Mouse (Mus musculus): ENCODE results near the gene Tmem52.
A peak's percentile ranks its signal among the peaks of the same experiment; 100 is the strongest.
"Not testable (repeated sequence)": the region's sequence is repeated elsewhere in the genome, so short reads cannot be mapped to it uniquely, and the experiment has no call there.

Gene Tmem52

GRCm38 (mm10) chr4:155472716-155473290 is 3.9 kb downstream of the Tmem52 start:
- no peak for DNase-seq (ENCODE audit: low read depth, low spot score)

- no peak for DNase-seq (ENCODE audit: low read depth, low spot score)
Observed at GRCm38 (mm10) chr4:155473319-155473718, 4.4 kb downstream of the Tmem52 start.

GRCm38 (mm10) chr4:155473796-155474195 is 4.9 kb downstream of the Tmem52 start:
- not testable (repeated sequence) for DNase-seq (ENCODE audit: low read depth, low spot score)

GRCm38 (mm10) chr4:155481381-155482124 is 12.6 kb downstream of the Tmem52 start:
- DNase-seq (ENCODE audit: low read depth, low spot score), result peak; percentile 83

DNA sequence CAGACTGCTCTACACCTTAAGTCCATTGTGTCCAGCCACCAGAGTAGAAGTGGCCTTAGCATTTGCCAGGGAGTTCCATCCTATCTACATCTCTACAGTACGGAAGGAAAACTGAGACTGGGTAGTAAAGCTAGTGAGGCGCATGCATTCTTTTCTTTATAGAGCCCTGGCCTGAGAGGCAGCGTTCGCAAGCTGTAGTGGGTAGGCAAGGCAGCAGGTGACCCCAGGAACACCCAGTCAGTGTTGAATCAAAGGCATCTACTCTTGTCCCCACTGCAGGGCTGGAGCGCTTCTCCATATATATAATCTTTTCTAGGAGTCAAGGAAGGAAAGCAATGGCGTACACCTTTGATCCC is 13.2 kb downstream of the Tmem52 start:
- DNase-seq (ENCODE audit: low read depth, low spot score), result no peak

- no peak for DNase-seq (ENCODE audit: low read depth, low spot score)
Observed at GRCm38 (mm10) chr4:155482733-155483540, 14.0 kb downstream of the Tmem52 start.

DNA sequence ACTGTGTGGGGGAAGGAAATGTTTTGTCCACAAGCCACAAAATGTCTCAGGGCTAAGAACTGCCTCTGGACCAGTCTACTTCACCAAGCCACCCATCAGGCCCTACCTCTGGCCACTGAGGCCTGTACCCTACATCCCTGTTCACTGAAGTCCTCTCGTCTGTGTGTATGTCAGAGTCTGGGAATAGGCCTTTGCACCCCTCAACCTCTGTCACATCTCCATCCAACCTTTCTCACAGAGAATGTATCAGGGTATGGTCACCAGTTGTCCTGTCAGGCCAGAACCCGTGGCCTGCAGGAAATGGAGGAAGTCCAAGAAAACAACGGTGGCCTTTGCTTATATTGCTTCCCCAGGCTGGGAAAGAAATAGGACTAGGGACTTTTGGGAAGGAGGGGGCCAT is 16.6 kb downstream of the Tmem52 start:
- no peak for DNase-seq (ENCODE audit: low read depth, low spot score)

GRCm38 (mm10) chr4:155487746-155488145 is 18.8 kb downstream of the Tmem52 start:
- no peak for DNase-seq (ENCODE audit: low read depth, low spot score)

DNA sequence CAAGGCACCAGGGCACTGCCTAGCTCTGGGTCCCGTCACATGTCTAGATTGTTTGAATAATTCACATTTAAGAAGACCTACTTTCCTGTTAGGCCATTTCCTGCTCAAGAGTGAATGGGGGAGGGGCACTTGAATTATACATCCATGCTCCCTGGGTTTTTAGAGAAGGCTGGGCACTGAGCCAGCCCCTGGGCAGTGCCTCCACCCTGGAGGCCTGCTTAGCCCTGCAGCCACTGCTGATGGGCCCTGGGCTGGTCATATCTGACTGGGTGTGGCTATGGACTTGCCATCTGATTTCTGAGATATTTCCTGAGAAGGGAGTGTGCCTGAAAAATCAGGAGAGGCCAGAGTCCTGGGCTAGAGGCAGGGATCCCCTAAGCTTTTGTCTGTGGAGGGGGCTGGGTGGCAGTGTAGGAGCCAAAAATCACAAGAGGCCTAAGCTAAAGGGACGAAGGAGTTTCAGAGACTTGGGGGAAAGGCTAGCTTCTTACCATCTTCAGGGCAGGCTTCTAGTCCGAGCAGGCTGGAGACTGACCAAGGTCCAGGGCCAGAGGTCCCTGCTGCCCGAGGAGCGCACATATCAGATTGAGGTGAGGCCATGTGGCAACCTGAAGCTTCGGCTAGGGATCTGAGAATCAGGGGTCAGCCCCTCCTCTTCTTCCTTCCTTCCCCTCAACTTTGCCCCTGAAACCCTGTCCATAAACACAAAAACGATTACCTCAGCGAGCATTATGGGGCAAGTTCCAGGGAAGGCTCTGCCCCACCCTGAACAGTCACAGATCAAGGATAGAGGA is 19.5 kb downstream of the Tmem52 start:
- DNase-seq (ENCODE audit: low read depth, low spot score), result no peak

DNA sequence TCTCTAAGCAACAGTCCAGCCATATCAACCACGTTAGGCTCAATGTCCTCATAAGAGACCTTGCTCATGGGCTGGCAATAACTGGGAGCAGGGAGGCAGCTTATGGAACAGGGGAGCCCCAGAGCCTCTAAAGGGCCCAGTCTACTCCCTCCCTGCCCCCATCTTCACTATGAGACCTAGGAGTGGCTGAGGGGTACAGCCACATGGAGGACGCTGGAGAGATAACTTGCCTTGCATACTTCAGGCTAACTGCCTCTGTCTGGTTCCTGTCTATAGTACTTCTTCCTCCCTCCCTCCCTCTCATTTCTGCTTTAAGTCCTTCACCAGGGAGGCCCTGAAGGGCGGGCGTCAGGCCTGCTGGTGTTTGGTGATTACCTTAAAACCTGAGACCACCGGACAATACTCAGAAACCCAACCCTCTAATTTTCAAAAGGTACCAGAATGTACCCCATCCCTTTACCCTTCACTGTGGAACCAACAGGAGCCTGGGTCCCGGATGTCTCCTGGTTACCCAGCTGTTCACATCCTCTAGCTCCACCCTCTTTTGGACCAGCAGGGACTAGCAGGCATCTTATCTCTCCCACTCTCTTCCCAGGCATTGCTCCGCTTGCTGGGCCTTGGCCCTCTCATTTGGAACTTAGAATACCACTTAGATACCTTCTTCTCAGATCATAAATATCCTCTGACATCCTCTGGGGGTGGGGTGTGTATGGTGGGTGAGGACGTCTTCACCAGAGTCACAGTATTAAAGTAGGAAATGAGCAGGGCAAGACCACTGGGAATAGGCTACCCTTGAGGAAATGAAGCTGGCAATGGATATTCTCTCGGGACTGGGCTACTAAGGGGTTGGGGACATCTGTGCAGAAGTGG is 20.4 kb downstream of the Tmem52 start:
- DNase-seq (ENCODE audit: low read depth, low spot score), result no peak

GRCm38 (mm10) chr4:155490456-155490855 is 21.5 kb downstream of the Tmem52 start:
- no peak for DNase-seq (ENCODE audit: low read depth, low spot score)

GRCm38 (mm10) chr4:155490990-155491504 is 22.1 kb downstream of the Tmem52 start, which contains the start of gene Gnb1:
Gene Gnb1, plus strand, starts transcription at chr4:155491361.
- peak; percentile 95 for DNase-seq (ENCODE audit: low read depth, low spot score)

GRCm38 (mm10) chr4:155491529-155492130 is 22.7 kb downstream of the Tmem52 start:
- no peak for DNase-seq (ENCODE audit: low read depth, low spot score)

DNA sequence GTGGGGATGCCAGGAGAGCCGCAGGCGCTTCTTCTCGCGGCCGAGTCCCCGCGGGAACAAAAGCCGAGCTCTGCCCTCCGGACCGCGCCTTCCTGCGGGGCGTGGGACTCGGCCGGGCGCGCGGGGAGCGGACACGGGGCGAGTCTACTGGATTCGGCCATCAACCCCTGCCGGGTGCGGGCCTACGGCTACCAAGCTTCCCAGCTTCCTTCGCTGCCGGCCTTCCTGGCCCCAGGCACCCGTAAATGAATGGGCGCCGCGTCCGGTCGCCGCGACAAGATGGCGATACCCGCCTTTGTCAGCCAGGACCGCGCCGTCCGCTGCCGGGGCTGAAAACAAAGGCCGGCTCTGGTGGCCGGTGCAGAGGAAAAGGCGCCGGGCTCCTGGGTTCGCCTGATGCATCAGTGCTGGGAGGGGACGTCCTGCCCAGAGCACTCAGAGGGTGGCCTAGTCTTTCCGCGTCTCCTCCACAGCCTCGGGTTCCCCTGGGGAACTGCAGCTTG is 23.3 kb downstream of the Tmem52 start:
- peak; percentile 63 for DNase-seq (ENCODE audit: low read depth, low spot score)

DNA sequence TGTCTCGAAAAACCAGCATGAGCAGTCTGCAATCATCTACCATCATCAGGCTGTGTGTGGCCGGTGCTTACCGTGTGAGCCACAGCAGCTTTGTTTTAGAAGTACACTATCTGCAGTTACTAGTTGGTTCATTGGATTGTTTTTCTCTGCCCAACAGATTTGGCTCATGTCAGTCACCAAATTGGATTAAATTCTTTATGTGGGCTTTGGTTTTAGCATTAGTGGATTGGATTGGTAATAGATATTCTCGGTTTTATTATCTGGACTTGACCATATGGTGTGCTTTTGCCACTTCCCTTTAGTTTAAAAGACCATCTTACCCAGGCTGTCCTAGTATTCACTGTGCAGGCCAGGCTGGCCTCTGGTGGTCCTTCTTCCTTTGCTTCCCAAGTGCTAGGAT is 26.0 kb downstream of the Tmem52 start:
- no peak for DNase-seq (ENCODE audit: low read depth, low spot score)

DNA sequence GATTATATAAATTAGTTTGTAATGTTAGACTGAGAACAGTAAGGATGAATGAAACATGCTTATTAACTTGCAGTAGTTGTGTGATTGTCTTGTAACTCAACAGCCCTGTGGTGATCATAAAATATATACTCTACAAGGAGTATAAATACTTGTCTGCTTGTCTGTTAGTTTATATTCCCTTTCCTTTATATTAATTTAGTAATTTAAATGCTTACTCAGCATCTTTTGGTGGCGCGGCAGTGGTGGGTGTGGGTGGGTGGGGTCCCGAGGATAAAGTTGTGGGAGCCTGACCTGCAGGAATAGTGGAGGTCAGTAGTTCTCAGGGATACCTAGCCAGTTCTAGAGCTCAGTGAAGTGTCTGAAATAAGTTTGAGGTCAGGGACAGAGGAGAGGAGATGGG is 29.0 kb downstream of the Tmem52 start:
- DNase-seq (ENCODE audit: low read depth, low spot score), result no peak

- no peak for DNase-seq (ENCODE audit: low read depth, low spot score)
Observed at GRCm38 (mm10) chr4:155501126-155501525, 32.2 kb downstream of the Tmem52 start.

DNA sequence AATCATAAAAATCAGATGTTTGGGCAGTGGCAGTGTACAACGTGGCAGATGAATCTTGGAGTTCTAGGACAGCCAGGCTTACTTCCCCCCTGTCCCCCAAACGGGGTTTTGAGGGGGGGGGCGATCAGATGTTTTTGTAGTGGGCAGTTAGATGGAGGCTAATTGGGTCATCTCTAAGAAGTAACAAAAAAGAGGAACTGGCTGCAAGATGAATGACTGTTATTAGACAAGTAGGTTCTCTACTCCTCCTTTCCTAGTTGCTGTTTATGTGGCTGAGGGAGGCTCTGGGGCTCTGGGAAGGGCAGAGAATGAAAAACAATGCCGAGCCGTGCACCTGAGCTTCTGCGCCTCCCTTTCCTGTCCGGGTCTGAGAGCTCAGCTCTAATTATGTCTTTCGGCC is 36.2 kb downstream of the Tmem52 start:
- no peak for DNase-seq (ENCODE audit: low read depth, low spot score)

DNA sequence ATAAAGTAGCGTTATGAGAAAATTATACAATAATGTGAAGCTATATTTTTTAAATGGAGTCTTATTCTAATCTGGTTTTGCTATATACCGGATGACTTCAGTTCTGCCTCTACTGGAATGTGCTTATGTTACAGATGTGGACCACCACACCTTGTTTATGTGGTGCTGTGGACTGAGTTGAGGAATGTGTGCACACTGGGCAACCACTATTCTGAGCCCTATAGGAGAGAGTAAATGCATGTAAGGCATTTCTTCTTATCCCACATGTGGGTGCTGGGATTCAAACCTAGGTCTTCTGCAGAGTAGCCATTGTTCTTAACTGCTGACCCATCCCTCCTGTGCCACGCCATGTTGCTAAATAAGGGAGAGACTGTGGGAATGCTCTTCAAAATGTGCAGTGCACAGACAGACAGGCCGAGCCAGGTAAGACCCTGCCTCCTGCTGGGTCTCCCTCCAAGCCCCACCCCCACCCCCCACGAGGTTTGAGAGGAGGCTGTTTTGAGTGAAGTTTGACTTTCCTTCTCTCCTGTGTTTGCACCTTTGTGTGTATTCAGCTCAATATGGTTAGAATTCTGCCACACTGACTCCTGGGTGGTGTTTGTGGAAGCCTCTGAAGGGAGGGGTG is 36.9 kb downstream of the Tmem52 start:
- DNase-seq (ENCODE audit: low read depth, low spot score), result no peak
